Mouse (Mus musculus): ENCODE measurements at regions not wholly inside any gene's neighbourhood (a gene's known extent, or its start where the extent isn't known, plus 50 kb on each side); places are given as distances from the start of the nearest gene placed in this dataset.

- 94% methylated on average over 8 of the region's 8 CpGs for WGBS
Measured at GRCm38 (mm10) chr5:90164434-90164833, 59.4 kb downstream of the Cox18 start.

GRCm38 (mm10) chr5:90163033-90163859 is 60.6 kb downstream of the Cox18 start:
- no peaks in the 10 kb centered on the region for H3K27me3 ChIP-seq
- 85% methylated on average over 18 of the region's 18 CpGs for WGBS
- H3K36me3 ChIP-seq (replicated peaks) = no peaks in the 10 kb centered on the region
- ATAC-seq (ENCODE audit: low FRiP score) = no peak
- H3K4me2 ChIP-seq = no peak overlapping the region
- no peaks in the 10 kb centered on the region for H3K4me1 ChIP-seq
- no peak overlapping the region for H3K4me3 ChIP-seq (replicated peaks)
- no peak overlapping the region for H3K27ac ChIP-seq
- no peaks in the 10 kb centered on the region for H3K9me3 ChIP-seq
- no peak overlapping the region for H3K9ac ChIP-seq

More at GRCm38 (mm10) chr5:90164434-90164833, 59.4 kb downstream of the Cox18 start:
- Histone ChIP-seq H3K4me3 (replicated peaks) (no peak overlapping the region), H3K9me3 (no peaks in the 10 kb centered on the region), H3K27ac (no peak overlapping the region), H3K27me3 (no peaks in the 10 kb centered on the region), H3K4me2 (no peak overlapping the region), H3K4me1 (no peaks in the 10 kb centered on the region), H3K9ac (no peak overlapping the region), H3K36me3 (replicated peaks) (no peaks in the 10 kb centered on the region)
- ATAC-seq (ENCODE audit: low FRiP score) = no peak

- Histone ChIP-seq H3K4me3 (replicated peaks) (no peak overlapping the region), H3K4me2 (no peak overlapping the region), H3K9me3 (no peaks in the 10 kb centered on the region), H3K27ac (no peak overlapping the region), H3K4me1 (no peaks in the 10 kb centered on the region), H3K27me3 (no peaks in the 10 kb centered on the region), H3K9ac (no peak overlapping the region), H3K36me3 (replicated peaks) (no peaks in the 10 kb centered on the region)
- 66% methylated on average over 4 of the region's 4 CpGs for WGBS
- no peak for ATAC-seq (ENCODE audit: low FRiP score)
Measured at GRCm38 (mm10) chr5:90160281-90160680, 63.5 kb downstream of the Cox18 start.

- no peak overlapping the region for H3K4me3 ChIP-seq (replicated peaks)
- H3K9me3 ChIP-seq = no peaks in the 10 kb centered on the region
- ATAC-seq (ENCODE audit: low FRiP score) = no peak
- H3K4me2 ChIP-seq = no peak overlapping the region
- no peaks in the 10 kb centered on the region for H3K27me3 ChIP-seq
- H3K4me1 ChIP-seq = no peaks in the 10 kb centered on the region
- WGBS = 94% methylated on average over 4 of the region's 4 CpGs
- no peak overlapping the region for H3K27ac ChIP-seq
- H3K36me3 ChIP-seq (replicated peaks) = no peaks in the 10 kb centered on the region
- no peak overlapping the region for H3K9ac ChIP-seq
Measured at GRCm38 (mm10) chr5:90156522-90156921, 67.3 kb downstream of the Cox18 start.

GRCm38 (mm10) chr5:90149611-90150532 is 73.9 kb downstream of the Cox18 start:
- Histone ChIP-seq H3K4me2 (no peak overlapping the region), H3K4me1 (no peaks in the 10 kb centered on the region), H3K27ac (no peak overlapping the region), H3K9me3 (no peaks in the 10 kb centered on the region), H3K9ac (no peak overlapping the region), H3K36me3 (replicated peaks) (no peaks in the 10 kb centered on the region), H3K27me3 (no peaks in the 10 kb centered on the region), H3K4me3 (replicated peaks) (no peak overlapping the region)
- ATAC-seq (ENCODE audit: low FRiP score) = no peak
- WGBS = 88% methylated on average over 22 of the region's 22 CpGs

- no peak overlapping the region for H3K9ac ChIP-seq
- no peaks in the 10 kb centered on the region for H3K27me3 ChIP-seq
- ATAC-seq (ENCODE audit: low FRiP score) = no peak
- 87% methylated on average over 7 of the region's 7 CpGs for WGBS
- H3K4me2 ChIP-seq = no peak overlapping the region
- H3K27ac ChIP-seq = no peak overlapping the region
- no peak overlapping the region for H3K4me3 ChIP-seq (replicated peaks)
- H3K36me3 ChIP-seq (replicated peaks) = no peaks in the 10 kb centered on the region
- no peaks in the 10 kb centered on the region for H3K9me3 ChIP-seq
- no peaks in the 10 kb centered on the region for H3K4me1 ChIP-seq
Measured at GRCm38 (mm10) chr5:90135971-90136370, 87.8 kb downstream of the Cox18 start.

- WGBS = 95% methylated on average over 1 of the region's 1 CpGs
- no peak overlapping the region for H3K4me2 ChIP-seq
- ATAC-seq (ENCODE audit: low FRiP score) = no peak
- no peaks in the 10 kb centered on the region for H3K9me3 ChIP-seq
- H3K36me3 ChIP-seq (replicated peaks) = no peaks in the 10 kb centered on the region
- no peaks in the 10 kb centered on the region for H3K27me3 ChIP-seq
- no peak overlapping the region for H3K4me3 ChIP-seq (replicated peaks)
- no peak overlapping the region for H3K27ac ChIP-seq
- no peak overlapping the region for H3K9ac ChIP-seq
- H3K4me1 ChIP-seq = no peaks in the 10 kb centered on the region
Measured at GRCm38 (mm10) chr5:90107036-90107435, 116.8 kb downstream of the Cox18 start.

- 52% methylated on average over 7 of the region's 7 CpGs for WGBS
- H3K27me3 ChIP-seq = no peaks in the 10 kb centered on the region
- no peak for ATAC-seq (ENCODE audit: low FRiP score)
Measured at GRCm38 (mm10) chr5:90104672-90105071, 119.1 kb downstream of the Cox18 start.

GRCm38 (mm10) chr5:90088541-90088940 is 135.3 kb downstream of the Cox18 start:
- H3K4me1 ChIP-seq = no peaks in the 10 kb centered on the region
- 90% methylated on average over 7 of the region's 7 CpGs for whole genome bisulfite sequencing
- no peak for ATAC-seq (ENCODE audit: low FRiP score)
- no peaks in the 10 kb centered on the region for H3K36me3 ChIP-seq (replicated peaks)
- H3K9ac ChIP-seq = no peak overlapping the region
- no peaks in the 10 kb centered on the region for H3K9me3 ChIP-seq
- no peak overlapping the region for H3K27ac ChIP-seq
- no peak overlapping the region for H3K4me3 ChIP-seq (replicated peaks)
- H3K27me3 ChIP-seq = no peaks in the 10 kb centered on the region
- H3K4me2 ChIP-seq = no peak overlapping the region

More at GRCm38 (mm10) chr5:90104672-90105071, 119.1 kb downstream of the Cox18 start:
- no peak overlapping the region for H3K9ac ChIP-seq
- no peak overlapping the region for H3K4me3 ChIP-seq (replicated peaks)
- no peaks in the 10 kb centered on the region for H3K4me1 ChIP-seq
- H3K4me2 ChIP-seq = no peak overlapping the region
- no peak overlapping the region for H3K27ac ChIP-seq
- no peaks in the 10 kb centered on the region for H3K9me3 ChIP-seq
- H3K36me3 ChIP-seq (replicated peaks) = no peaks in the 10 kb centered on the region

- Histone ChIP-seq H3K9ac (no peak overlapping the region), H3K27me3 (no peaks in the 10 kb centered on the region), H3K9me3 (no peaks in the 10 kb centered on the region), H3K4me1 (no peaks in the 10 kb centered on the region), H3K4me2 (no peak overlapping the region), H3K4me3 (replicated peaks) (no peak overlapping the region), H3K27ac (no peak overlapping the region), H3K36me3 (replicated peaks) (no peaks in the 10 kb centered on the region)
- WGBS = 88% methylated on average over 6 of the region's 6 CpGs
- no peak for ATAC-seq (ENCODE audit: low FRiP score)
Measured at GRCm38 (mm10) chr5:90086491-90086890, 137.3 kb downstream of the Cox18 start.

GRCm38 (mm10) chr5:90077025-90077536 is 146.7 kb downstream of the Cox18 start:
- no peak for ATAC-seq (ENCODE audit: low FRiP score)
- WGBS = 93% methylated on average over 6 of the region's 6 CpGs

GRCm38 (mm10) chr5:90075629-90076349 is 148.0 kb downstream of the Cox18 start:
- H3K4me1 ChIP-seq = no peaks in the 10 kb centered on the region
- no peak overlapping the region for H3K4me3 ChIP-seq (replicated peaks)
- H3K9me3 ChIP-seq = no peaks in the 10 kb centered on the region
- H3K9ac ChIP-seq = no peak overlapping the region
- H3K27me3 ChIP-seq = no peaks in the 10 kb centered on the region
- no peak overlapping the region for H3K4me2 ChIP-seq
- WGBS = 93% methylated on average over 11 of the region's 11 CpGs
- H3K36me3 ChIP-seq (replicated peaks) = no peaks in the 10 kb centered on the region
- no peak for ATAC-seq (ENCODE audit: low FRiP score)
- H3K27ac ChIP-seq = no peak overlapping the region

More at GRCm38 (mm10) chr5:90077025-90077536, 146.7 kb downstream of the Cox18 start:
- no peaks in the 10 kb centered on the region for H3K36me3 ChIP-seq (replicated peaks)
- no peaks in the 10 kb centered on the region for H3K9me3 ChIP-seq
- no peak overlapping the region for H3K9ac ChIP-seq
- H3K4me2 ChIP-seq = no peak overlapping the region
- H3K27ac ChIP-seq = no peak overlapping the region
- no peak overlapping the region for H3K4me3 ChIP-seq (replicated peaks)
- H3K4me1 ChIP-seq = no peaks in the 10 kb centered on the region
- H3K27me3 ChIP-seq = no peaks in the 10 kb centered on the region
